Mouse (Mus musculus): ENCODE measurements around the gene H2-DMa.
A peak's percentile ranks its signal among the peaks of the same experiment; 100 is the strongest.

Gene H2-DMa

DNA sequence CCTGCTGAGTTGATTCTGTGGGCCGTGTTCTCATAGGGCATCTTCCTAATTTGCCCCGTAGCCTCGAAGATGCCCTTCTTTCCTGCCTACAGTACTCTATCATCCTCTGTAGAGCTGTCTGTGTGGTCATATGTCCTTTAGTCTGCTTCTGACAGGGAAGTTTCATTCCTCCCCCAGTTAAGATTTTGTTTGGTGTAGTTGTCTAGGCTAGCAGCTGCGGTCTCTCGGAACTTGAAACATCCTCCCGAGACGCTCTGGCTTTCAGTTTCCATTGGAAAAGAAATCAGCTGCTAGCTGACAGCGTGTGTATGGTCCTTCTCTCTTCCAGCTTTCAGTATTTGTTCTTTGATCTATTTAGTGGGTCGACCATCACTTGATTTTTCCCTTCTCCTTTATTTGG lies 14.5 kb upstream of the H2-DMa start:
- DNase-seq (ENCODE audit: low spot score): no peak

DNA sequence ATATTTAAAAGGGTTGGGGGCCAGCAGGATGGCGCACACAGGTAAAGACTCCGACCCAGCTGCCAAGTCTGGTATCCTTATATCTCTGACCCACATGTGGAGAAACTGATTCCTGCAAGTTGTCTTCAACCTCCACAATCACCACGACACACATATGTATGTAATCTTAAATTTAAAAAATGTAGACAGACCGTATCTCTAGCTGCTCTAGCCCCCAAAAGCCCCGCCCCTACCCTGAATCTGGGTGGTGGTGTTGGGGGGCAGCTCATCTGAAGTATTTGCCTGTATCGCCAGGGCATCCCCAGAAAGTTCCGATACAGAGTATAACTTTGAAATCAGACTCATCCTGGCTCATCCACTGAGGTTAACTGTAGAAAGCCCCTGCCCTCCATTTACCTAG lies 12.8 kb upstream of the H2-DMa start:
- DNase-seq (ENCODE audit: low spot score): no peak

DNA sequence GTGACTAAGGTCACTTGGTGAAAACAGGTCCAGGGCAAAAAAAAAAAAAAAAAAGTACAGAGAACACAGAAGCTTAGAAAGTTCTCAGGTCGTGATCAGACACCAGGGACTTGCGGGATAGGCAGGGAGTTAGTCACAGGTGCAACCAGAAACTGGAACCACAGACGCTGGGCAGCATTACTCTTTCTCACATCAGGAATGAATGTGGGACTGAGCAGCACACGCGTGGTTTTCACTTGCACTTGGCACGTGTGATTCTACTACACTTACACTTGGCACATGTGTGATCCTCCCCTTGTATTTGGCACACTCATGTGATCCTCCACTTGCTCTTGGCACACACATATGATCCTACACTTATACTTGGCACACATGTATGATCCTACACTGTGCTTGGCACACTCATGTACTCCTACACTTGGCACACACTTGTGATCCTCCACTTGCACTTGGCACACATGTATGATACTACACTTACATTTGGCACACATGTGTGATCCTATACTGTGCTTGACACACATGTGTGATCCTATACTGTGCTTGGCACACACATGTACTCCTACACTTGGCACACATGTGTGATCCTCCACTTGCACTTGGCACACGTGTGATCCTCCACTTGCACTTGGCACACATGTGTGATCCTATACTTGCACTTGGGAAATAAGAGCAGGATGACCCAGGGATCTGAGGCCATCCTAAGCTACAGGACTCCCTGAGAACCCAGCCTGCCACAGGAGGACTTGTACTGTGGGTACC lies 12.1 kb upstream of the H2-DMa start:
- DNase-seq (ENCODE audit: low spot score): no peak

DNA sequence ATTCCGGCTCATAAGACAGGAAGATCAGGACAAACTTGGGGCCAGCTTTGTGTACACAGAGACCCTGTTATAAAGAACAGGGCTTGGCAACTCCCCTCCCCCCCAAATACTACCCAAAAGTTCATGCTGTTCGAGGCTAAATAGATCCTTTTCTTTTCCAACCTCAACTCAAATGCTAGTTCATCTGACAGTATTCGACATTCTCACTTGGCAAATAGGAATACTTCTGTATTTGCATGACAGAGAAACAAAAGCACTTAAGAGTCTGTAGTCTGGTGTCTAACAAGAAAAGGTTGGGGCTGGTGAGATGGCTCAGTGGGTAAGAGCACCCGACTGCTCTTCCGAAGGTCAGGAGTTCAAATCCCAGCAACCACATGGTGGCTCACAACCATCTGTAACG lies 10.9 kb upstream of the H2-DMa start:
- no peak for DNase-seq (ENCODE audit: low spot score)

GRCm38 (mm10) chr17:34109038-34109805 lies 10.1 kb upstream of the H2-DMa start:
- DNase-seq (ENCODE audit: low spot score): no peak

GRCm38 (mm10) chr17:34109806-34110195 lies 9.5 kb upstream of the H2-DMa start:
- DNase-seq (ENCODE audit: low spot score): no peak

- DNase-seq (ENCODE audit: low spot score): no peak
Measured at GRCm38 (mm10) chr17:34110309-34110708, 9.0 kb upstream of the H2-DMa start.

DNA sequence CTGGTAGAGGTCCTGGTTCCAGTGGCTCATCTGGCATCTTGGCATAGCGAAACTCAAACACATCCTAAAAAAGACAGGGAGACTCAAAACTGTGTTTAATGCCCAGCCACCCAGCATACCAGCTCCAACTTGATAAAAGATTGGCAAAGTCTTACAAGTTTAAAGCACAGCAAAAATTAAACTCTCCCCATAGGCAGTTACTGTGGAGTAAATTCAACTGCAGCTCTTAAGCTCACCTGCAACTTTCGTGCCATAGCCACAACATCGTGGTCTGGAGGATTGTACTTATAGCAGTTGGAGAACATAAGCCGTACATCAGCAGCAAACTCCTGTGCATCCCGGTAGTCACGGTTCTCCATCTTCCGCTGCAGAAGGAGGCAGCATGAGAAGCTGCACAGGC lies 5.2 kb upstream of the H2-DMa start:
- DNase-seq (ENCODE audit: low spot score): no peak

- no peak for DNase-seq (ENCODE audit: low spot score)
Measured at GRCm38 (mm10) chr17:34116736-34117370, 2.5 kb upstream of the H2-DMa start.

GRCm38 (mm10) chr17:34117421-34118112 lies 1.8 kb upstream of the H2-DMa start:
- DNase-seq (ENCODE audit: low spot score): no peak

DNA sequence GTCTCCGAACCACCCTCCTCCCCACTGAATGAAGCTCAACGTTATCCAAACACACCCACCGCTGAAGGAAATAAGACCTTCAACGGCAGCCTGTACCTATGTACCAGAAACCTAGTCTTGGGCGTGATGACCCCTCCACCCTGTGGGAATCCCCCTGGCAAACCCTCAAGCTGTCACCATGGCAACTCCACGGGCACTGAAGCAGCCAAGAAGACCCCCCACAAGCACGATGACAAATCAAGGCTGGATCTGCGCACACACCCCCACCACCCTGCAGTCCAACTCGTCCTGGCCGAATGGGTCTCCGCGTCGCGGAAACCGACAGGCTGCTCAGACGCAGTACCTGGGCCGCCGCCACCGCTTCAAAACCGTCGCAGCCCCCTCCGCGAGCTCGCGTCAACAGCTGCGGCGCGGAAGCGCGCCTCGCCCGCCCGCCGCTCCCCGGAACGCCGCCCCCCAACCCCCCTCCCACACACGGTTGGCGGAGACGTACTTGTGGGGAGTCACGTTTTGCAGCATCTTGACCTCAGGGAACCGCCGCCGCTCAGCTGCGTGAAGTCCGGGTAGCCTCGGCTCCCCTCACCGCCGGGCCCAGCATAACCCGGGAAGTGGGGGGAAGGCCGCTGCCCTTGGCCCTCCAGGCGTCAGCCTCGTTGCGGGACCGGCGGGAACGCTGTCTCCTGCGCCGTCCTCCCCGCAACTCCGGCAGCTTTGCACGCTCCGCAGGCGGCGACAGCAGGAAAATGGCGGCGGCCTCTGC lies 1.0 kb upstream of the H2-DMa start:
- no peak for DNase-seq (ENCODE audit: low spot score)

DNA sequence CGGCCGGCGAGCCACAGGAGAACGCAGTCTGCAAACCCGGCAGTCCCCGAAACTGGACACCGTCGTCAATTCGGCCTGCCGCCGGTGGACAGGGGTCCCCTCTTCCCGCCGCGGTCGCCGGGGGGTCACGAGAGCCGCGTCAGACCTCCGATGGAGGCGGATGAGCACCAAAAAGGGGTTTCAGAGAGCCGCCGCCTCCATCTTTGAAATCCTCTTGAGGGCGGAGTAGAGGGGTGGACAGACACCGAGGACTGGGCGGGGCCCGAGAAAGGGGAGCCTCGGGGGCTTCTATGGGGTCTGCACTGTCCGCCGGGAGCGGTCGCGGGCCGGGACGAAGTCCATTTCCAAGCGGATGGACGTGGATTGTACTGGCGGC lies 480 bp upstream of the H2-DMa start:
- no peak for DNase-seq (ENCODE audit: low spot score)

GRCm38 (mm10) chr17:34120180-34120723 lies 911 bp downstream of the H2-DMa start:
- peak; percentile 75 for DNase-seq (ENCODE audit: low spot score)

GRCm38 (mm10) chr17:34120814-34121171 lies 1.5 kb downstream of the H2-DMa start:
- peak; percentile 76 for DNase-seq (ENCODE audit: low spot score)

- DNase-seq (ENCODE audit: low spot score): peak; percentile 78
Measured at GRCm38 (mm10) chr17:34121172-34121878, 2.0 kb downstream of the H2-DMa start.

DNA sequence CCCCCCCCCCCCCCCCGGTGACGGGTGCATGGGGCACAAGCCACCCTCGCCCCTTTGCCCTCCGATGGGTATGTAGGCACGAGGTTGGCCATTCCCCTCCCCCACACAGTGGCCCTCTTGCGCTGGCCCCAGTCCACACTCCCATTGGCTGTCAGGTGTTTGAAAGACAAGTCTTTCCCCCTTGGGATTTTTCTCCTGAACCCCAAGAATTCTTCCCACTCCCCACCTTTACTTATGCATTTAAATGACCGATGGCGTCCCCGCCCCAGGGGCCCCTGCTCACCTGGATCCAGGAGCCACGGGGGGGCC lies 2.5 kb downstream of the H2-DMa start:
- DNase-seq (ENCODE audit: low spot score): peak; percentile 59

- DNase-seq (ENCODE audit: low spot score): peak; percentile 95
Measured at GRCm38 (mm10) chr17:34122188-34122984, 3.0 kb downstream of the H2-DMa start, which contains the start of gene Brd2. Gene Brd2, minus strand, starts transcription at chr17:34122634.

- DNase-seq (ENCODE audit: low spot score): no peak
Measured at GRCm38 (mm10) chr17:34123111-34123510, 3.8 kb downstream of the H2-DMa start.

DNA sequence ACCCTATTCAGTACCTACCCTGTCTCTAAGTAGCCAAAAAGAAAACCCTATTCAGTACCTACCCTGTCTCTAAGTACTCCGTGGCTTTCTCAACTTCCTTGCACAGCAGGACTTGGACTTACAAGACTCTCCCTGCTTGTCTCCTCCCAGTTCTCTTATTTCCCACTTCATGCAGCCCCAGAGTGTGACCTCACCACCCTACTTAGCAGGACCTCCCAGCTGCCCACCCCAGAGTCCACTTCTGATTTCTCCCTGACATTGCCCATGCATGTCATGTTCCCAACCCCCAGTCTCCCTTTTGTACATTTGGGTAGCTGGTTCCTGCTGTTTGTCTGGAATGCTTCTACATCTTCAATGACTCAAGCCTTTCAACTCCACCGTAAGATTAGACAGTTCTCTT lies 4.2 kb downstream of the H2-DMa start:
- DNase-seq (ENCODE audit: low spot score): no peak

DNA sequence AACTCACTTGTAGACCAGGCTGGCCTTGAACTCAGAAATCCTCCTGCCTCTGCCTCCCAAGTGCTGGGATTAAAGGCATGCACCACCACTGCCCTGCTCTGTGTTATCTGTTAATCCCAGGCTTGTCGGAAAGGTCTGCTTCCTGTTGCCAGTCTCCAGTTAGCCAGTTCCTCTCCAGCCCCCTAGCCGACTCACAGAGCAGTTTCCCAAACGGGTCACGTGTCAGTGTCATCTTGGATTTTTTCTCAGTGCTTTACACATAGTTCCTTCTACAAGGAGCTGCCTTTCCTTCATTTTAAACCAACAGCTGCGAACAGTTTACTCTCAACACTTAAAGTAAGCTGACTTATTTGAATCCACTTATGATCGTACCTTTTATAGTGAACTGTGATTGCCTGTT lies 5.3 kb downstream of the H2-DMa start:
- DNase-seq (ENCODE audit: low spot score): no peak
